Mouse (Mus musculus): ENCODE measurements around the gene Rab11fip3. TPM values are rescaled to one million over a fixed set of nuclear protein-coding genes. Genes with fewer than 3 reads are reported as not detected.

Gene Rab11fip3
- polyA plus RNA-seq, 1 experiment from 2014 or later = 30.4 TPM

DNA sequence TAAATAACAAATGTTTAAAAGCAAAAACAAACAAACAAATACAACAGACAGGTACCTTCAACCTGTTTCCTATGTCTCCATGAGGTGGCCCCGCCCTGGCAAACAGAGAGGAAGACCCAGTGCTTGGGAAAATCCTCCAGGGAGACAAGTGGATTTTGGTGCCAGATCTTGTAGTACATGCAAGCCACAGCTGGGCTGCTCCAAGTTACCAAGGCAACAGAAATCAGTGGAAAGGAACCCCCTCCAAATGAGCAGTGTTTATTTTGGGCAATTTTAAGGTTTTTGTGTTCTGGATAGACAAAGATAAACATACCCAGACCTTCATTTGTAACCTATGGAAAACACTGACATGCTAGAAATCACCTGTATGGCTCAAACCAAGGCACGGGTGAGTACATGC, 9.5 kb upstream of the Rab11fip3 start:
- Histone ChIP-seq H3K36me3 (peaks cover 11% of the 10 kb centered on the region), H3K4me2 (replicated peaks) (no peak overlapping the region), H3K9me3 (no peaks in the 10 kb centered on the region), H3K27ac (no peak overlapping the region), H3K27me3 (no peaks in the 10 kb centered on the region), H3K4me3 (no peak overlapping the region), H3K9ac (no peak overlapping the region), H3K4me1 (no peaks in the 10 kb centered on the region)
- WGBS = 87% methylated on average over 2 of the region's 2 CpGs
- ATAC-seq (ENCODE audit: insufficient number of reproducible peaks, insufficient read depth, low FRiP score, low TSS enrichment) = no peak

- Histone ChIP-seq H3K9ac (no peak overlapping the region), H3K27me3 (no peaks in the 10 kb centered on the region; the same call in 1 of the 2 replicates), H3K4me2 (replicated peaks) (no peak overlapping the region), H3K4me1 (no peaks in the 10 kb centered on the region), H3K36me3 (no peaks in the 10 kb centered on the region), H3K4me3 (no peak overlapping the region), H3K27ac (no peak overlapping the region), H3K9me3 (no peaks in the 10 kb centered on the region)
- no peak for ATAC-seq (ENCODE audit: insufficient number of reproducible peaks, insufficient read depth, low FRiP score, low TSS enrichment)
- 60% methylated on average over 3 of the region's 3 CpGs for WGBS
Measured at GRCm38 (mm10) chr17:26075246-26075645, 5.9 kb upstream of the Rab11fip3 start.

DNA sequence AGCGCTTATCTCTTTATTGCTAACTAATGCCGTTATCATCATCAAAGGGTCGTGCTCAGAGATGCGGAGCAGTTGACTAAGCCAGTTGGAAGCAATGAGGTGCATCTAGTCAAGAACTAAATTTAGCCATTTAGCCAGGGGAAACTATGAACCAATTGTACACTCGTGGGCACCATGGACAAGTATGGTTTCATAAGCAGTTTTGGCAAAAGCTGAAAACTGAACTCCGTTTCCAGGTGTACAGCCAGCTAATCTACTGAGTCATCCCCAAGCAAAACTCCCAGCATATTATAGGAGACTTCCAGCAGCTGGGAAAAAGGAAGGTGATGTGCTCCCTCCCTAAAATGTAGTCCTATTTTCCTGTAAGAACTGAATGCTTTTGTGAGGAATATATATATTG, 781 bp upstream of the Rab11fip3 start:
- Histone ChIP-seq H3K4me2 (replicated peaks) (peak overlapping the region; percentile 100), H3K9ac (no peak overlapping the region), H3K4me3 (peak overlapping the region; percentile 83), H3K4me1 (peaks cover 35% of the 10 kb centered on the region), H3K27ac (no peak overlapping the region), H3K36me3 (peaks cover 4% of the 10 kb centered on the region), H3K9me3 (no peaks in the 10 kb centered on the region), H3K27me3 (no peaks in the 10 kb centered on the region; the same call in 1 of the 2 replicates)
- ATAC-seq (ENCODE audit: insufficient number of reproducible peaks, insufficient read depth, low FRiP score, low TSS enrichment) = no peak
- WGBS = 40% methylated on average over 6 of the region's 6 CpGs

GRCm38 (mm10) chr17:26068024-26068830, 1.1 kb downstream of the Rab11fip3 start:
- H3K4me3 ChIP-seq = peak overlapping the region; percentile 83
- 1% methylated on average over 44 of the region's 44 CpGs for WGBS
- peaks cover 42% of the 10 kb centered on the region for H3K4me1 ChIP-seq

GRCm38 (mm10) chr17:26066488-26067020, 2.8 kb downstream of the Rab11fip3 start:
- Histone ChIP-seq H3K4me1 (peaks cover 42% of the 10 kb centered on the region), H3K36me3 (peaks cover 32% of the 10 kb centered on the region), H3K9me3 (no peaks in the 10 kb centered on the region), H3K4me2 (replicated peaks) (peak overlapping the region; percentile 100), H3K27ac (no peak overlapping the region), H3K9ac (peak overlapping the region; percentile 89; the same call in 1 of the 2 replicates), H3K4me3 (peak overlapping the region; percentile 83), H3K27me3 (no peaks in the 10 kb centered on the region; the same call in 1 of the 2 replicates)
- WGBS = 88% methylated on average over 7 of the region's 7 CpGs
- ATAC-seq (ENCODE audit: insufficient number of reproducible peaks, insufficient read depth, low FRiP score, low TSS enrichment) = no peak

More at GRCm38 (mm10) chr17:26068024-26068830, 1.1 kb downstream of the Rab11fip3 start:
- Histone ChIP-seq H3K27ac (0 out of 2 replicates have a peak overlapping the region, but pooled peaks have one; percentile 74), H3K36me3 (peaks cover 19% of the 10 kb centered on the region), H3K27me3 (no peaks in the 10 kb centered on the region; the same call in 1 of the 2 replicates), H3K9ac (peak overlapping the region; percentile 89), H3K4me2 (replicated peaks) (peak overlapping the region; percentile 100), H3K9me3 (no peaks in the 10 kb centered on the region)
- no peak for ATAC-seq (ENCODE audit: insufficient number of reproducible peaks, insufficient read depth, low FRiP score, low TSS enrichment)

DNA sequence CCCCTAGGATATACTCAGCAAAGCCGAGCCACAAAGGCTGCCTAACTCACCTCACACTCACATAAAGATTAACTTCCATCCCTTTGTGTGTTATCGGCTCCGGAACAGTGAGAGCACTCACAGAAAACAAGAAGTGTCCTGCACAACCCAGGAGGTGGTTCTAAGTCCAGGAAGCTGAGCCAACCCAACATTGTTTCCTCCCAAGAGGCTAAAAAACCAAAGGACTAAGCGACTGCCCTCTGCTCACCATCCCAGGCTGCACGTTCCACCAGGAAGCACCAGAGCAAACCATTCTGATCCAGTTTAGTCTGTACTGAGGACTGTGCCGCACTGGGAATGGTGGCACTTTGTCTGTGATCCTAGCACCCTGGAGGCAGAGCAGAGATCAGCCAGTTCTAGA, 4.4 kb downstream of the Rab11fip3 start:
- Histone ChIP-seq H3K4me2 (replicated peaks) (no peak overlapping the region), H3K4me1 (peaks cover 40% of the 10 kb centered on the region), H3K27ac (no peak overlapping the region), H3K9ac (no peak overlapping the region), H3K4me3 (no peak overlapping the region), H3K27me3 (no peaks in the 10 kb centered on the region), H3K9me3 (no peaks in the 10 kb centered on the region), H3K36me3 (peaks cover 32% of the 10 kb centered on the region)
- 82% methylated on average over 6 of the region's 6 CpGs for WGBS
- ATAC-seq (ENCODE audit: insufficient number of reproducible peaks, insufficient read depth, low FRiP score, low TSS enrichment) = no peak

DNA sequence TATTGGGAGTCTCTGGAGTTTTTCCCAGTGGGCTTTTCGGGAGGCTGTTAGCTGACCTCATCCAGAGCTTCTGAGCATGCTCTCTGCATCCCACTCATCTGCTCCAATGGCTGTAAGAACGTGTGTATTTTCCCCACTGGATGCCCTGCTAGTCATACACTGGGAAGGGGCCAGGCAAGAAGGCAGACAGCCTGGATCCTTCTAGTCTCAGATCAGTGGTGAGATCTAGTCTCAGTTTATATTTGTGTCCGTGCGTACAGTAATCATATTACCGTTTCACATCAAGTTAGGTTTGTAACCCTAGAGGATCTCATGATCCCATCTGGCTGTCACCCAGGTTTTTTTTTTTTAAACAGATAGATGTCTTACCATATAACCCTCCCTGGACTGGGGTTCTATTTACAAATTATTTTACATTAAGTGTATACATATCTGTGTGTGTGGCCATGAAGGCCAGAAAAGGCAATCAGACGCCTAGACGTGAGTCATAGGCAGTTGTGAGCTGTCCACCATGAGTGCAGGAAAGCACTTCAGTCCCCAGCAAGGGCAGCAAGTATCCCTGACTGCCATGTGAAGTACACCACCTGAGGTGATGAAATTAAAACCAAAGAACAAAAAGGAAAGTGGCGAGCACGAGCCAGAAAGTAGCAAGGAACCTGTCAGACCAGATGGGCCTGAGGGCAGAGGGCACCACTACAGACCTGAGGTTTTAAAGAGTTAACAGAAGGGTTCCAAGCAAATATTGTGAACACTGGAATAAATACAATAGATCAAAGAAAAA, 11.4 kb downstream of the Rab11fip3 start:
- Histone ChIP-seq H3K9me3 (no peaks in the 10 kb centered on the region), H3K4me3 (no peak overlapping the region), H3K27ac (no peak overlapping the region), H3K4me1 (peaks cover 13% of the 10 kb centered on the region; the same call in 1 of the 2 replicates), H3K27me3 (no peaks in the 10 kb centered on the region), H3K9ac (no peak overlapping the region), H3K4me2 (replicated peaks) (no peak overlapping the region), H3K36me3 (peaks cover 43% of the 10 kb centered on the region)
- WGBS = 73% methylated on average over 9 of the region's 9 CpGs
- ATAC-seq (ENCODE audit: insufficient number of reproducible peaks, insufficient read depth, low FRiP score, low TSS enrichment) = no peak

DNA sequence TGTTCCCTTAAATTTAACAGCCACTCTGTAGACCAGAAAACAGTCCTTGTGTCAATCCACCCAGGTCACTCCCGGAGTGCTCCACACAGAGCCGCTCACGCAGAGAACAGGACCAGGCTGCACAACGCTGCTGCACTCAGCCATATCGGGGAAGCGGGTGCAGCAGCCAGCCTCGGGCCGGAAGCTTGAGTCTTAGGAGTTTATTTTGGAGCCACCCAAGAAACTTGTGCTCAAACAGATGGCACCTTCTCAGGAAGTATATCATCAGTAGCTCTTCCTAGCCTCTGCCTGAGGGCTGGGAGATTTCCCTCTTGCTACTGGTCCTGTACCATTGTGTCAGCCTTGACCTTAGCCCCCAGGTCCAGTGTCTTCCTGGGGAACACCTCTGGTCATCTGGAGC, 12.1 kb downstream of the Rab11fip3 start:
- ATAC-seq (ENCODE audit: insufficient number of reproducible peaks, insufficient read depth, low FRiP score, low TSS enrichment) = no peak
- Histone ChIP-seq H3K4me3 (no peak overlapping the region), H3K9me3 (no peaks in the 10 kb centered on the region), H3K4me1 (peaks cover 13% of the 10 kb centered on the region; the same call in 1 of the 2 replicates), H3K27ac (no peak overlapping the region), H3K9ac (no peak overlapping the region), H3K27me3 (no peaks in the 10 kb centered on the region), H3K36me3 (peaks cover 37% of the 10 kb centered on the region), H3K4me2 (replicated peaks) (no peak overlapping the region)
- WGBS = 90% methylated on average over 8 of the region's 8 CpGs

DNA sequence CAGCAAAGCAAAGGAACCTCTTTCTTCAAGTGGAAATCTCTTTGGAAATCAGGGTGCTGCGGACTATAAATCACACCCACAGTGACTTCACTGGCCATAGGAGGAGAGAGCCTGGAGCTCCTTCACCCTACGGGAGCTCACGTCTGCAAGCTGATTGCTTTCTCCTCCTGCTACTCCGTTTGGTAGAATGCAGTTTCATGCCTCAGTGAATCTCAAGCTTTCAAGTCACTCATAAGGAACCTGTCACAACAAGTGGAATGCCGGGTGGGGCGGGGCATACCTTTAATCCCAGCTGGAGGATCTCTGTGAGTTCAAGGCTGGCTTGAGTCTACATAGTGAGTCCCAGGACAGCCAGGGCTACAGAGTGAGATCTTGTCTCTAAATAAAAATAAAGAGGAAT, 14.2 kb downstream of the Rab11fip3 start:
- Histone ChIP-seq H3K4me1 (peaks cover 13% of the 10 kb centered on the region; the same call in 1 of the 2 replicates), H3K36me3 (peaks cover 33% of the 10 kb centered on the region), H3K9ac (no peak overlapping the region), H3K4me2 (replicated peaks) (no peak overlapping the region), H3K4me3 (no peak overlapping the region), H3K27me3 (no peaks in the 10 kb centered on the region), H3K9me3 (no peaks in the 10 kb centered on the region), H3K27ac (no peak overlapping the region)
- 61% methylated on average over 6 of the region's 6 CpGs for WGBS
- no peak for ATAC-seq (ENCODE audit: insufficient number of reproducible peaks, insufficient read depth, low FRiP score, low TSS enrichment)

DNA sequence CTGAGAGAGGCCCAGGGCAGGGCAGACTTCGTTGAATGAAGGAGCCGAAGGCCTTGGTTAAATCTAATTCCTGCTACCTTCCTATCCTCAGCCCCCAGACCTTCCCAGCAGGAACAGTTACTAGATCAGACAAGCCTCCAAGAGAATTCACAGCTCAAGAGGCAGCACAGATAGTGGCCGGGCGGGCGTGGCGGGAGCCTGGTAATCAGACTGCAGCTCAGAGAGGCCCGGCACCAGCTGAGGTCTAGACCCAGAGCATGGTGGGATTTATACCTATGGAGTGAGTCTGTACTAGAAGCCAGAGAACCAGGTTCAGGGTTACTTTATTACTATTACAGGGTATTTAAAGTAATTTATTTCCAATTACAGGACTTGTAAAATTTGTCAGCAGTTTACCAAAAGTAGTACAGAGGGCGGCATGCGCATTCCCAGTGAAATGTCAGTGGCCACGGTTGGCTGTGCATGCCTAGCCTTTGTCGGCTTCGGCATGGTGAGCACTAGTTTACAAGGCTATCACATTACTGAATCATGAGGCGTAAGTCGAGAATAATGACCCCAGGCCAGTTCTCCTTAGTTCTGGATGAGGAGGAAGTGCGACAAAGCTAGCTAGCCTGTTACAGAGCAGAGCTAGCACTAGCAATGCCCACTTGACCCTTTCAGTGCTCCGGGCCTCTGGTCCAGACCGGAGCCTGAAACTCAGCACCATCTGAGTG, 15.1 kb downstream of the Rab11fip3 start:
- Histone ChIP-seq H3K4me1 (peaks cover 13% of the 10 kb centered on the region; the same call in 1 of the 2 replicates), H3K36me3 (peaks cover 29% of the 10 kb centered on the region), H3K4me3 (no peak overlapping the region), H3K27ac (no peak overlapping the region), H3K27me3 (no peaks in the 10 kb centered on the region), H3K4me2 (replicated peaks) (no peak overlapping the region), H3K9me3 (no peaks in the 10 kb centered on the region), H3K9ac (no peak overlapping the region)
- WGBS = 47% methylated on average over 17 of the region's 17 CpGs
- no peak for ATAC-seq (ENCODE audit: insufficient number of reproducible peaks, insufficient read depth, low FRiP score, low TSS enrichment)

DNA sequence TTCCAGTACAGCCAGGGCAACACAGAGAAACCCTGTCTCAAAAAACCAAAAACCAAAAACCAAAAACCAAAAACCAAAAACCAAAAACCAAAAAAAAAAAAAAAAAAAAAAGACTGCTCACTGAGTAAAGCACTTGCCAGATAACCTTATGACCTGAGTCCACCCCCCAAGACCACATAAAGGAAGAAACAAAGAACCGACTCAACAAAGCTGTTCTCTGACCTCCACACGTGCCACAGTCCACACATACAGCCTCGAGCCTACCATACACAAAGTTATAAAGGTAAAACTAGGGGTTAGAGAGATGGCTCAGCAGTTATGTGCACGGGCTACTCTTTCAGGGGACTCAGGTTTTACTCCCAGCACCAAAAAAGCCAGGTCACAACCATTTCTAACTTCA, 16.6 kb downstream of the Rab11fip3 start:
- H3K9me3 ChIP-seq = no peaks in the 10 kb centered on the region
- H3K27ac ChIP-seq = no peak overlapping the region
- H3K27me3 ChIP-seq = no peaks in the 10 kb centered on the region
- whole genome bisulfite sequencing = 94% methylated on average over 4 of the region's 4 CpGs
- H3K4me2 ChIP-seq (replicated peaks) = no peak overlapping the region
- peaks cover 13% of the 10 kb centered on the region; the same call in 1 of the 2 replicates for H3K4me1 ChIP-seq
- H3K9ac ChIP-seq = no peak overlapping the region
- H3K4me3 ChIP-seq = no peak overlapping the region
- ATAC-seq (ENCODE audit: insufficient number of reproducible peaks, insufficient read depth, low FRiP score, low TSS enrichment) = no peak
- H3K36me3 ChIP-seq = peaks cover 22% of the 10 kb centered on the region; the same call in 1 of the 2 replicates

All from embryonic facial prominence, embryonic 12.5 days (tissue).